Mouse (Mus musculus) embryonic facial prominence, embryonic 13.5 days (tissue): Measurements from ENCODE around the gene B3gnt6. TPM values are rescaled to one million over a fixed set of nuclear protein-coding genes. Genes with fewer than 3 reads are reported as not detected.

Experiments used
- ATAC-seq: fragments of 200-750 bp; cut with Nextera tagmentation; 2 replicates; pipeline ENCODE4 v1.8.0; 2017; ENCODE audit warnings: low read depth; ENCODE audit not compliant: insufficient number of reproducible peaks, insufficient read depth, low FRiP score, low TSS enrichment
- H3K27ac ChIP-seq: fragments of 300-500 bp; sonication (generic); 2 replicates; pipeline ENCODE4 v1.5.1; 2015; ENCODE audit warnings: moderate library complexity, mild to moderate bottlenecking, inconsistent platforms
- H3K27me3 ChIP-seq: fragments of 300-500 bp; sonication (generic); 2 replicates; pipeline ENCODE4 v1.6.1; 2015; ENCODE audit warnings: mild to moderate bottlenecking, inconsistent platforms
- H3K36me3 ChIP-seq: fragments of 300-500 bp; sonication (generic); 2 replicates; pipeline ENCODE4 v1.6.1; 2015; ENCODE audit warnings: mild to moderate bottlenecking, inconsistent platforms
- H3K4me1 ChIP-seq: fragments of 300-500 bp; sonication (generic); 2 replicates; pipeline ENCODE4 v1.6.1; 2015; ENCODE audit warnings: inconsistent platforms
- H3K4me2 ChIP-seq: fragments of 300-500 bp; sonication (generic); 2 replicates; pipeline ENCODE4 v1.6.1; 2015; ENCODE audit warnings: moderate library complexity, mild to moderate bottlenecking, inconsistent platforms
- H3K4me3 ChIP-seq: fragments of 300-500 bp; sonication (generic); 2 replicates; pipeline ENCODE4 v1.5.1; 2015; ENCODE audit warnings: mild to moderate bottlenecking, inconsistent platforms
- H3K9ac ChIP-seq: fragments of 300-500 bp; sonication (generic); 2 replicates; pipeline ENCODE4 v1.6.1; 2015; ENCODE audit warnings: mild to moderate bottlenecking, inconsistent platforms
- H3K9me3 ChIP-seq: fragments of 300-500 bp; sonication (generic); 2 replicates; pipeline ENCODE4 v1.6.1; 2016; ENCODE audit warnings: inconsistent platforms
- WGBS: fragments of 180-500 bp; shearing (Covaris S2); methylation state at CpG from one replicate; pipeline ENCODE4 v1.1.7; 2015; ENCODE audit warnings: mixed read lengths; 5-methylcytosine and 5-hydroxymethylcytosine counted together
- polyA plus RNA-seq: library from polyadenylated mRNA; unstranded; fragments of >200 nt; fragmentation: Nextera tagmentation; extraction: Ambion mirVana; gene quantifications from 2 replicates; pipeline ENCODE4 v1.2.1, GENCODE M21; 2015

B3gnt6 gene
- not detected in 2 replicates for polyA plus RNA-seq

DNA sequence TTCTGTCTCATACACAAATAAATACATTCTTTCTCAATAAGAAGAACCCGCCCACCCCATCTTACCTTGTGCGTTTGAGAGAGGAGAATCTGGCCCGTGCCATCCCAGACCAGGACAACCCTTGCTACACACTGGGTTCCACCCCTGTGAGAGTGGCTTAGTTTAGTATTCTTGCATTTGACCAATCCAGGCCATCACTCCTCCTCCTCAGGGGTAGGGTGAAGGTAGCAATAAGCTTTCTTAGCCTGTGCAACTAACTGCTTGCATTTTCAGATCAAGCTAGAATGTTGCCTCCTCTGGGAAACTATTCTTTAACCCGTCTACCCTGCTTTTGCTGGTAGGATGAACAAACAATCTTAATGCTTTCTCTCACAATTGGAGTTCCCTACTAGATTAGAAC is at the start of gene B3gnt6:
B3gnt6 (minus strand) TSS at position 101 of the 400 bp plus-strand sequence.
- Histone ChIP-seq H3K4me2 (no peak within 1 kb of the TSS), H3K27ac (no peak within 1 kb of the TSS), H3K27me3 (peaks cover 24% of the 10 kb centered on the region), H3K36me3 (no peaks in the 10 kb centered on the region), H3K9me3 (no peaks in the 10 kb centered on the region), H3K4me3 (no peak within 1 kb of the TSS), H3K4me1 (peaks cover 2% of the 10 kb centered on the region), H3K9ac (no peak within 1 kb of the TSS)
- ATAC-seq = no peak
- 90% methylated on average over 4 of the region's 4 CpGs for WGBS

DNA sequence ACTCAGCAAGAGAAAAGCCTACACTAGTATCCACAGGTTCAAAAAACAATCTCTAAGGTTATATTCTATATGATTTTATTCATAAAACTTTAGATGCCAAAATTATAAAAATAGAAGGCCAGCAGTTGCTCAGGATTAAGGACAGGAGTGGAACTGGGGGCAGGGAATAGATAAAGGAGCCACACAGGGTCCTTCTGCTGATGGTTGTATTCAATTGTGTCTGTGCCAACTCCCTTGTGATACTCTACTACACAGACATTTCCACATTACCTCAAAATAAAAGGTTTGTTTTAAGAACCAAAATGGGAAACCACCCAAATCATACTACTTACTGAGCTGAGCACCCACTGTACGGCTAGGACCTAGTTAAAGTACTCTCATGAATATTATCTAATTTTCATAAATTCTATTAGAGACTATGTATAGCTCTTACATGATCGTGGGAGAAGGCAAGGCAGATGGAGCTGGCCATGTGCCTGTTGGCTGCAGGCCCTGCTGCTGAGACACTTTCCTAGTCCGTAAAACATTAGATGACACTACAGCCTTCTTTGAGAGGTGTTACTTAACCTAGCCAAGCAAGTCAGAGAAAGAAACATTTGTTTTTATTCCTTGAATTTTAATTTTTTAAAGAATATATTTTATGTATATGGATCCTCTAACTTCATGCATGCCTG is 37.5 kb upstream of the B3gnt6 start:
- Histone ChIP-seq H3K27me3 (no peaks in the 10 kb centered on the region), H3K9ac (no peak overlapping the region), H3K4me1 (no peaks in the 10 kb centered on the region), H3K9me3 (no peaks in the 10 kb centered on the region), H3K4me2 (no peak overlapping the region), H3K36me3 (no peaks in the 10 kb centered on the region), H3K4me3 (no peak overlapping the region), H3K27ac (no peak overlapping the region)
- WGBS = 88% methylated on average over 3 of the region's 3 CpGs
- no peak for ATAC-seq

DNA sequence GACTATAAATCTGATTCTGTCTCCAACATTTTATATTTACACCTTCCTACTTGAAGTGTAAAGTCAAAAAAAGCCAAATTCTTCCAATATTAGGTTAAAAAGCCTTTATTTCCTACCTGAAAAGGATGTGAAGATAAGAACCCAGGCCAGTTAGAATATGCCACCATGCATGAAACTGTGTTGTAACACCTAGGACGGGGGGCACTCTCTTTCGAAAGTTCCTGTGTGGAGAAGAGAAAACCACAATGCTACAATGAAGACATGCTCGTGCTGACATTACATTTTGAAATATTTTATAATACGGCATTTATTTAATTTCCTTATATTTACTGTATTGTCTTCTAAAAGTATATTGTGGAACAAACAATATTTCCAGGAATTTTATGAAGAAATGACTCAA is 24.5 kb upstream of the B3gnt6 start:
- no peak overlapping the region for H3K27ac ChIP-seq
- no peak overlapping the region for H3K4me2 ChIP-seq
- no peaks in the 10 kb centered on the region for H3K4me1 ChIP-seq
- no peaks in the 10 kb centered on the region for H3K27me3 ChIP-seq
- H3K9ac ChIP-seq = no peak overlapping the region
- ATAC-seq = no peak
- H3K36me3 ChIP-seq = no peaks in the 10 kb centered on the region
- 91% methylated on average over 4 of the region's 4 CpGs for WGBS
- no peak overlapping the region for H3K4me3 ChIP-seq
- H3K9me3 ChIP-seq = no peaks in the 10 kb centered on the region

DNA sequence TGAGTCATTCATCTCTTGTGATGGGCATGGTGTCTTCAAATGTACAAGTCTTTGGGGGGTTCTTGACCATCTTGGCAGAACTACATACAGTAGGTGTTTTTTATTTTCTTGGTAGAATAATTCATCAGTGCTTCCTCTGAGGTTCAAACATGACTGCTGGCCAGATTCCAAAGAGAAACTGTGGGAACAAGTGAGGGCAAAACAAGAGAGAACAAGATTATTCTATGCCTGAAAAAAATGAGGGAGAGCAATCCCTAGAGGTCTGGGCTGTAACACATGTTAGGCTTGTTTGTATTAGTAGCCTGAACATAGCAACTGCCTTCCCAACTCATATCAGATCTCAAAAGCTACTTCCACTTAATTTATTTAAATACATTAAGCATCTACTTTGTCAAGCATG is 17.4 kb upstream of the B3gnt6 start:
- H3K27ac ChIP-seq = no peak overlapping the region
- H3K4me3 ChIP-seq = no peak overlapping the region

DNA sequence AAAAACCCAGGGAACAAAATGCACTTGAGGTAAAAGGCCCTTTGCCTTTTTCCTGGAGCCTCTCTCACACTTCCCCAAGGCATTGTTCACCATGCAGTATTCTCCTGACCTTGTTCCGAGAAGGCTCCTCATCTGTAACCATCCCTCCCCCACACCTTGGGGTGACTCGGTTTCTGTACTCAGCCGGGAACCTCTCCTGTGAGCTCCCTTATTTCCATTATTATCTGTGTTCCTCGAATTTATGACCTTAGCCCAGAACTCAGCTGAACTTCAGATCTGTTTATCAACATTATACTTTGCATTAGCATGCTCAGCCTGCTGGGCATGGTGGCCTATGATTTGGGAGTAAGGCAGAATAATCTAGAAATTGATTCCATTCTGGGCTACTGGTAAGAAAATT is 3.7 kb upstream of the B3gnt6 start:
- no peaks in the 10 kb centered on the region for H3K27me3 ChIP-seq
- no peak overlapping the region for H3K27ac ChIP-seq
- no peak overlapping the region for H3K4me3 ChIP-seq
- no peak overlapping the region for H3K4me2 ChIP-seq
- H3K9me3 ChIP-seq = no peaks in the 10 kb centered on the region
- WGBS = 79% methylated on average over 4 of the region's 4 CpGs
- no peaks in the 10 kb centered on the region for H3K36me3 ChIP-seq
- no peak overlapping the region for H3K9ac ChIP-seq
- no peaks in the 10 kb centered on the region for H3K4me1 ChIP-seq
- ATAC-seq = no peak

More for the DNA sequence above, 17.4 kb upstream of the B3gnt6 start:
- Histone ChIP-seq H3K9ac (no peak overlapping the region), H3K27me3 (no peaks in the 10 kb centered on the region), H3K4me2 (no peak overlapping the region), H3K36me3 (no peaks in the 10 kb centered on the region), H3K9me3 (no peaks in the 10 kb centered on the region), H3K4me1 (no peaks in the 10 kb centered on the region)
- no peak for ATAC-seq

DNA sequence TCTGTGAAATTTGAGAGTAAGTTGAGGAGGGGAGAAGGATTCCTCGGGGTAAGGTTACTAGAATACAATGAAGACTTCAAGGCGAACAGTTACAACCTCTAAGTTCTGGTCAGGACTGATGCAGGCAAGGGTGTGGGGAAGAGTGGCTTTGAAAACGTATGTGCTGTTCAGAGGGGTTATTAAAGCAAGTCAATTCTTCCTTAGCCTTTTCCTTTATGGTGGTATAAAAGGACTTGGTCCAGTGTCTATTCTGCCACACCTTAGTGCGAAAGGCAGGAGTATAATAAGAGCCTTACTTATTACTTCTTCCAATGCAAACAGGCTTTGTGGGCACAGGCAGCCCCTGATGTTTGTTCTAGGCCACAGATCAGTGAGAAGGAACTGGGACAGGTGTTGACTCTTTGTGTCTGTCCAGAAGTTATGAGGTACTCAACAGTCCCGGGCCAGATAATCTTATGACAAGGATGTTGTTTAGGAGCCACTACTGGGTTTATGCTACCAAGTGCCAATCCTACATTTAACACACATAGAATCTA is 2.3 kb upstream of the B3gnt6 start:
- H3K27ac ChIP-seq = no peak overlapping the region
- no peaks in the 10 kb centered on the region for H3K4me1 ChIP-seq
- WGBS = 70% methylated on average over 5 of the region's 5 CpGs
- no peak overlapping the region for H3K9ac ChIP-seq
- H3K36me3 ChIP-seq = no peaks in the 10 kb centered on the region
- no peak overlapping the region for H3K4me2 ChIP-seq
- no peak overlapping the region for H3K4me3 ChIP-seq
- H3K27me3 ChIP-seq = peaks cover 3% of the 10 kb centered on the region
- no peak for ATAC-seq
- H3K9me3 ChIP-seq = no peaks in the 10 kb centered on the region

DNA sequence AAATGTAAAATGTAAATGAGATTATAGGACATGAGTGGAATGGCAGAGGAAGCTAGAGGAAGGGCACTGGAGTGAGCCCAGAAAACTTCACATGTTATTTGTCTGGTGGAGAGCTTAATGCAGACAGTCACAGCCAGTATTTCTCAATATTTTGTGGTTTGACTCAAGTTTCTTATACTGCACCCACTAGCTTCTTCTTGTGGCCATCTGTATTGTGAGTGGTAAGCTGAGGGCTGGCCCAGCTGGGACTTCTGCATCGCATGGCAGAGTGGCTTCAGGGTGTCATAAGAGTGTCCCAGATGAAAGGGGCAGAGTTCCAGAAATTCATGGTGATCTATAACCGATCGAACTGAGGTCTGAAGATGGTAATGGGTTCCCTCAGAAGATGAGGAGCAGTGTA is 1.1 kb upstream of the B3gnt6 start:
- no peak overlapping the region for H3K4me2 ChIP-seq
- WGBS = 85% methylated on average over 3 of the region's 3 CpGs
- H3K27me3 ChIP-seq = peaks cover 14% of the 10 kb centered on the region
- H3K27ac ChIP-seq = no peak overlapping the region
- H3K4me1 ChIP-seq = no peaks in the 10 kb centered on the region
- H3K9me3 ChIP-seq = no peaks in the 10 kb centered on the region
- no peaks in the 10 kb centered on the region for H3K36me3 ChIP-seq
- no peak overlapping the region for H3K9ac ChIP-seq
- no peak overlapping the region for H3K4me3 ChIP-seq
- ATAC-seq = no peak

DNA sequence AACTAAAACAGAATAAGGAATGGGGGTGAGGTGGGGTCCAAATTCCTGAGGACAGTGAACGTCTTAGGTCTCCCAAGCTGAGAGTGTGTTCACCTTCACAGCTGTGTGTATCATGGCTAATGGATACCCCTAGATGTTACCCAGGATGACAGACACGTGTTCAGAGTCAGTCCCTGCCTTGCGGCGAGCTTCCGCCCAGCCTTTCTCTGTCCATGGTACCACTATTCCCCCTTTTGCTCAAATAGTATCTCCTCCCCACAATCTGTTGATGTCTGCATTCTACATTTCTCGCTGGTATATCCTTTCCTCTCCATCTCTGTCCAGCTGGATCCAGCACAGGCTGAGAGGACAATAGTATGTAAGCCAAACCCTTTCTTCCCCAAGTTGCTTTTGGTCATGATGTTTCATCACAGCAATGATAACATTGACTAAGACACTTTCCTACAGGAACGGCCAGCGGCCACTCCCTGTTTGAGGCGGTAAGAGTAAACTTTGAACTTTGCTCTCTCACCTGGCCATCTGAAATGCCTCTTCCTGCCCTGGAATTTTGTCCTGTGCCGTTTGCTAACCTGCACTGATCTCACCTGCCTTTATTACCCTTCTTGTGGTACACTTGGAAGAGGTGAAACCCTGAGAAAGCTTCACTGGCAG is 4.0 kb downstream of the B3gnt6 start:
- H3K27me3 ChIP-seq = peaks cover 58% of the 10 kb centered on the region
- ATAC-seq = no peak
- peaks cover 13% of the 10 kb centered on the region for H3K4me1 ChIP-seq
- H3K4me2 ChIP-seq = no peak overlapping the region
- WGBS = 35% methylated on average over 10 of the region's 10 CpGs
- H3K4me3 ChIP-seq = no peak overlapping the region
- H3K36me3 ChIP-seq = no peaks in the 10 kb centered on the region
- no peaks in the 10 kb centered on the region for H3K9me3 ChIP-seq
- no peak overlapping the region for H3K9ac ChIP-seq
- no peak overlapping the region for H3K27ac ChIP-seq

DNA sequence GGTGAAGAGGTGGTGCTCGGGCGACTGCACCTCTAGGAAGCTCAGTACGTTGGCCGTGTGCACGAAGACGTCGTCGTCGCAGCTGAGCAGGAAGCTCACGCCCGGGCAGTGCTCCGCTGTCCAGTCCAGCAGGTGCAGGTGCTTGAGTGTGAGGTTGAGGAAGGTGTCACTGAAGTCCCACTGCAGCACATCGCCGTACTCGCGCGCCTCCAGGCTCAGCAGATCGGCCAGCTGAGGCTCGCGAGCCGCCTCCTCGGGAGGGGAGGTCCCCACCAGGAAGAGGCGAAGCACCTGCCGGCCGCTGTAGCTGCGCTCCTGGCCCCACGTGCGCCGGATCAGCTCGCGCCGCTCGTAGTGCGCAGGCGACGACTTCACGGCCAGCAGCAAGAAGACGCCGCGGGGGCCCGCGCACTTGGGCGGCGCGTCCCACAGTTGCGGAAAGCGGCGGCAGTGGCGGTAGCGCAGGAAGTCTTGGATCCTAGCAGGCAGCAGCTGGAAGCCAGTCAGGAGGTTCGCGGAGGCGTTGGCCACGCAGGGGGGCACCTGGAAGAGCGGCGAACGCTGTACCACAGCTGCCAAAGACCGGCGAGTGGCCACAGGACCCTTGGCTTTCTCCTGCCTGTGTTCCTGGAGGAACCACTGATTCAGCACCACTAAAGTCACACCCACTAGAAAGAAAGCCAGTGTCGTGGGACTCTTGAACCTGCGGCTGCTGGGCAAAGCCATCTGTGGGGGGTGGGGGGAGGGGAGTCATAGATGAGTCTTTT is 5.1 kb downstream of the B3gnt6 start:
- 2% methylated on average over 61 of the region's 61 CpGs for WGBS
- H3K4me3 ChIP-seq = peak overlapping the region; percentile 43
- no peak overlapping the region for H3K27ac ChIP-seq
- no peaks in the 10 kb centered on the region for H3K36me3 ChIP-seq
- H3K27me3 ChIP-seq = peaks cover 58% of the 10 kb centered on the region
- no peak for ATAC-seq
- no peaks in the 10 kb centered on the region for H3K9me3 ChIP-seq
- H3K9ac ChIP-seq = peak overlapping the region; percentile 36; the same call in 1 of the 2 replicates
- peak overlapping the region; percentile 73 for H3K4me2 ChIP-seq
- peaks cover 13% of the 10 kb centered on the region for H3K4me1 ChIP-seq

DNA sequence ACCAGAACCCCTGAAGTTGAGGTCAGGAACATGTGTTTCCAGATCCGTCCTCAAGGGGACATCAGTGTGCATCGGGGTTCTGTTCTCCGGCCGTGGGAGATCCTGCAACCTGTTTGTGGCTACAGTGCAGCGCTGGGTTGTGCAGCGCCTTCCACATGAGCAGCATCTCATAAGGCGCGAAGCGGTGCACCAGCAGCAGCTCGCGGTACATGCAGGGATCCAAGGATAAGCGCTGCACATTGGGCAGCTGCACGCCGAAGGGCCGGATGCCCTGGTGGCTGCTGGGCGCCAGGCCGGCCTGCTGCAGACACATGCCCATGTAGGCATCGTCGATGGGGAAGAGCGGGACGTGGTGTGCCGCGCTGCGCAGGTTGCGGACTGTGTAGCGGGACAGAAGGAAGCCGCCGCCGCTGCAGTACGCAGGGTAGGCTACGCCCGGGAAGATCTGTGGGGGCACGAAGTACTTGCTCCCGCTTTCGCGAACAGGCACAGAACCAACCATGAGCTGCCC is 5.7 kb downstream of the B3gnt6 start:
- WGBS = 6% methylated on average over 36 of the region's 36 CpGs
- peaks cover 58% of the 10 kb centered on the region for H3K27me3 ChIP-seq
- no peak overlapping the region for H3K27ac ChIP-seq
- H3K9ac ChIP-seq = peak overlapping the region; percentile 36; the same call in 1 of the 2 replicates
- peaks cover 13% of the 10 kb centered on the region for H3K4me1 ChIP-seq
- H3K4me2 ChIP-seq = peak overlapping the region; percentile 73
- no peak for ATAC-seq
- H3K9me3 ChIP-seq = no peaks in the 10 kb centered on the region
- peak overlapping the region; percentile 43 for H3K4me3 ChIP-seq
- no peaks in the 10 kb centered on the region for H3K36me3 ChIP-seq

DNA sequence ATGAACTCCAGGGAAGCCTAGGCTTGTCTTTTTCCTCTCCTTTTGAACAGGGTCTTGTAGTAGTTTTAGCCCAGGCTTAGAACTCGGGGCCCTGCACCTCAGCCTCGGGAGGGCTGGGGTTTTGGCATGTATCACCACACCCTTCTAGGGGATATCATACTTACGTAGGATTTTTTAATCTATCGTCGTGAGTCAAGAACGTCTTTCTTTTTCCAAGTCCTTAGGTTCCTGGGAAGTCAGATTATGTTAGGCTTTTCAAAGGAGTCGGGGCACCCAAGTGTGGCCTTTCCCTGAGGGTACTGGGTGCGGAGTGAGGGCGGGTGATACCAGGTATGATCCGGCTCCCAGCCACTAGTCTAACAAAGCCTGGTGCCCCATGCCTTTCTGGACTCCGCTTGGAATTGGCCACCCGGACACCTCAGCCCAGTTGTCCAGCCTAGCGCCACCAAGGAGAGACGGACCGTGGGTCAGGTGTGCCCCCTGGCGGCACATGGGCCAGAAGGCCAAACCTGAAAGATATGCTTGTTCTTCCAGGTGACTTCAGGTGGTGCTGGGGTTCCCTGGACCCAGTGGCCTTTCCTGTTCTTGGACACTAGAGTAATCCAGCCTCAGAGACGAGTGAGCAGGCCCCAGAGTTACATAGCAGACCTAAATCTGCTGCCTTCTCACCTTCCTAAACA is 7.6 kb downstream of the B3gnt6 start:
- no peak for ATAC-seq
- H3K27ac ChIP-seq = no peak overlapping the region
- H3K36me3 ChIP-seq = no peaks in the 10 kb centered on the region
- H3K27me3 ChIP-seq = peaks cover 57% of the 10 kb centered on the region
- H3K4me2 ChIP-seq = no peak overlapping the region
- no peak overlapping the region for H3K4me3 ChIP-seq
- no peak overlapping the region for H3K9ac ChIP-seq
- 67% methylated on average over 17 of the region's 17 CpGs for WGBS
- peaks cover 13% of the 10 kb centered on the region for H3K4me1 ChIP-seq
- H3K9me3 ChIP-seq = no peaks in the 10 kb centered on the region
